Mouse (Mus musculus): ENCODE data around the gene Tpra1.

The Tpra1 gene

DNA sequence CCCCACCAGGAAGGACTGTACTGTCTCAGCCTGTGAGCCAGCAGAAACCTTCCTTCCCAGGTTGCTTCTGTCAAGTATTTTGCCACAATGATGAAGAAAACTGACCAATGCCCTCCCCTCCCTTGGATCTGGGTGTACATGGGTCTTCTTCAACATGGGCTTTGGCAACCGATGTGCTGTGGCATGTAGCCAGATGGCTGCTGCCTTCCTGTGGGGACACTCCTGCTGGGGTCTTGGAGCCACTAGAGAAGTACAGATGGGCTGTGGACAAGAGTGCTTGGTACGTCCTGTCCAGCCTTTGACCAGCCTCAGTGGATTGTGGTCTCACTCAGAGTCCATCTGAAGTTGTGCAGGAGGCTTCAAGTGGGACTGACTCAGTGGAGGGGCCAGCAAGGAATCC lies 56.3 kb downstream of the Tpra1 start:
- DNase-seq (ENCODE audit: low spot score): no peak

DNA sequence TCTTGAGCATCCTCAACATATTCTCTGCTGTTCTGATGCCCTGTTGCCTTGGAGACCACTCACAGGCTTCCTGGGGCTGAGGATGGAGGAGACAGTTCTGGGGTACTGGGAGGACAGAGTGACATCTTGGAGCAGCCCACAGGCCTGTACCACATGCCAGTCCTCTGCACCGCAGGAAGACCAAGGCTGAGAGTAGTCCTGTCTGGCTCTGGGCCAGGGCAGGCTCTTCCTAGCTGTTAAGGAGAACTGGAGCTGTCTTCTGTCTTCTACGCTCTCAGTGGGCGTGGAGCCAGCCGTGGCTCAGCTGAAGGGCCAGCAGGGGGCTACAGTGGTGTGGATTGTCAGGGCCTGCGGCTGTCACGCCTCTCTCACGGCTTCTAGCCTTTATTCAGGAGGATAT lies 57.8 kb downstream of the Tpra1 start:
- peak; percentile 27 for DNase-seq (ENCODE audit: low spot score)

DNA sequence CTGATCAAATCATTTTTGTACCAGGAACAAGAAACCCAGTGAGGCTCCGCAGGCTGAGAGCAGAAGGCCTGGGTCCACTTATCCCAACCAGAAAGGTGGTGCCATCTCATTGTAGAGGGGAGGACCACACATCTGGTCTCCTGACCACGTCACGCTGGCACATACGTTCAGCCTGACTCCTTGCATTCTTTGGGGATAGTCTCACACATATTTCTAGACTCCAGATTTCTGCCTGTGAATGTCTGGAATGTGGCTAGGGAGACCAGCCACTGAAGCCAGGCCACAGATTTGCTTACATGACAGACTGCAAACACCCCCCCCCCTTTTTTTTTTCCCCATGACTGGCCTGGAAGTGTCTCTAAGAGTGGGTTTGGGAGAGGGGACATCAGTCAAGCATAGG lies 58.9 kb downstream of the Tpra1 start:
- no peak for DNase-seq (ENCODE audit: low spot score)
